ENCODE assay signal across 7 mouse cellular contexts in the genomic region with DNA sequence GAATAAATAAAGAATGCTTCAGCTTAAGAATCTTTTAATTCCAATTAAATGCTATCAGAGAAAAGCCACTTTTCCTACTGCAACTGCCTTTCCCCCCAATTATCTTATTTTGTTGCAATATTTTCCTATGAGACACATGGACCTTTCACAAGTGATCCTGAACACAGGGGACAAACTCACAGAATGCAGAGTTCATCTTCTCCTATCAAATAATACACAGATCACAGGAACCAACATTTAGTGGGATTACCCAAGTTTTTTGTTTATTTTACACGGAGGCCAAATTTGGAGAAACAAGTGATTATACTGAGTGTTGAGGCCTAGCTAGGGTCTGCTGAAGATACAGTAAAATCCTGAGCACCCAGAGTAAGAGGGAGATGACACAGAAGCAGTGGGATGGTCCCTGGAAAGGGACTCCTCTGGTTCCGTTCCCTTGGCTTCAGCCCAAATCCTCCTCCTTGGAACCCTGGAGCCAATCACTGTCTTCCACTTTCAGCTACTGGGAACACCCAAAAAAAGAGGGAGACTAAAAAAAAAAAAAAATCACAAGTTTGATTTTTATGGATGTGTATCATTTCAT. TPM values are rescaled to one million over a fixed set of nuclear protein-coding genes. Genes with fewer than 3 reads are reported as not detected.
DNase-seq lines count a peak whose midpoint lies in the region; ATAC-seq and TF ChIP-seq lines count a peak whose summit lies in the region.

No protein-coding gene starts in this region.

- no peak overlapping the region for H3K9ac ChIP-seq in stomach, embryonic 14.5 days (replicated peaks; ENCODE audit: low read depth, low read length)
- no peak overlapping the region for H3K9ac ChIP-seq in stomach, postnatal 0 days (ENCODE audit: low read length)
- H3K9ac ChIP-seq in forebrain, embryonic 11.5 days (ENCODE audit: low read length) = peak overlapping the region; percentile 99
- H3K9ac ChIP-seq in liver, embryonic 12.5 days = no peak overlapping the region

- DNase-seq in stomach, postnatal 0 days (ENCODE audit: low spot score) = no peak
- DNase-seq in forebrain, embryonic 11.5 days (ENCODE audit: low spot score) = no peak
- peak; percentile 46 for DNase-seq in heart, postnatal 25 days (ENCODE audit: low spot score)
- DNase-seq in spleen, postnatal 10 days (ENCODE audit: low spot score in 2 of 2) = no peak
- DNase-seq in left cerebral cortex, adult 2 months (ENCODE audit: extremely low spot score in 1 of 2, low spot score in 2 of 2) = no peak

- H3K9me3 ChIP-seq in stomach, embryonic 14.5 days (ENCODE audit: control insufficient read depth, low read depth, low read length) = no peaks in the 10 kb centered on the region
- H3K9me3 ChIP-seq in stomach, postnatal 0 days (ENCODE audit: control insufficient read depth, low read length) = no peaks in the 10 kb centered on the region
- H3K9me3 ChIP-seq in forebrain, embryonic 11.5 days (ENCODE audit: control insufficient read depth, low read length) = no peaks in the 10 kb centered on the region
- H3K9me3 ChIP-seq in liver, embryonic 12.5 days (replicated peaks) = no peaks in the 10 kb centered on the region

- 19% methylated on average over 2 of the region's 2 CpGs for WGBS in stomach, embryonic 14.5 days
- 42% methylated on average over 2 of the region's 2 CpGs for WGBS in stomach, postnatal 0 days
- WGBS in forebrain, embryonic 11.5 days = 8% methylated on average over 2 of the region's 2 CpGs
- WGBS in liver, embryonic 12.5 days (ENCODE audit: insufficient replicate concordance) = 62% methylated on average over 2 of the region's 2 CpGs

- H3K36me3 ChIP-seq in stomach, embryonic 14.5 days (ENCODE audit: control insufficient read depth, insufficient read depth, low read length) = no peaks in the 10 kb centered on the region
- H3K36me3 ChIP-seq in stomach, postnatal 0 days (ENCODE audit: control insufficient read depth, insufficient read depth, low read length) = no peaks in the 10 kb centered on the region
- H3K36me3 ChIP-seq in forebrain, embryonic 11.5 days (ENCODE audit: control insufficient read depth, insufficient read depth, low read length) = no peaks in the 10 kb centered on the region
- H3K36me3 ChIP-seq in liver, embryonic 12.5 days = no peaks in the 10 kb centered on the region

- no peak overlapping the region for H3K4me2 ChIP-seq in stomach, embryonic 14.5 days (replicated peaks; ENCODE audit: low read depth, low read length)
- H3K4me2 ChIP-seq in stomach, postnatal 0 days (replicated peaks; ENCODE audit: low read depth) = no peak overlapping the region
- H3K4me2 ChIP-seq in forebrain, embryonic 11.5 days (ENCODE audit: low read depth, low read length, severe bottlenecking) = peak overlapping the region; percentile 82; the same call in 1 of the 2 replicates
- no peak overlapping the region for H3K4me2 ChIP-seq in liver, embryonic 12.5 days

- TF ChIP-seq CTCF in stomach, postnatal 0 days (IDR thresholded peaks at IDR 0.05; ENCODE audit: low read depth) = no peak
- no peak for TF ChIP-seq CTCF in left cerebral cortex, adult 2 months (IDR thresholded peaks at IDR 0.05)

- intact Hi-C loops in heart, postnatal 25 days (cut with DNase I) = loop anchor here (10.0 kb wide), 1 partner anchor 531 kb away; no protein-coding TSS in a partner anchor
- intact Hi-C loops in left cerebral cortex, adult 2 months (cut with DNase I) = loop anchor here (10.0 kb wide), 1 partner anchor 941 kb away; a partner anchor contains a TSS

- peak overlapping the region; percentile 1; the same call in 1 of the 2 replicates for H3K27ac ChIP-seq in stomach, embryonic 14.5 days (ENCODE audit: low read length)
- H3K27ac ChIP-seq in stomach, postnatal 0 days (replicated peaks) = no peak overlapping the region
- H3K27ac ChIP-seq in forebrain, embryonic 11.5 days (ENCODE audit: low read depth, low read length) = peak overlapping the region; percentile 100
- 0 out of 2 replicates have a peak overlapping the region, but pooled peaks have one; percentile 25 for H3K27ac ChIP-seq in liver, embryonic 12.5 days
- H3K27ac ChIP-seq in left cerebral cortex, adult 2 months = no peak overlapping the region

- H3K4me3 ChIP-seq in stomach, embryonic 14.5 days (ENCODE audit: low read depth, low read length) = no peak overlapping the region
- H3K4me3 ChIP-seq in stomach, postnatal 0 days (ENCODE audit: low read depth, low read length) = no peak overlapping the region
- H3K4me3 ChIP-seq in forebrain, embryonic 11.5 days (ENCODE audit: low read depth, low read length) = no peak overlapping the region; the same call in 1 of the 2 replicates
- H3K4me3 ChIP-seq in liver, embryonic 12.5 days = no peak overlapping the region
- no peak overlapping the region for H3K4me3 ChIP-seq in left cerebral cortex, adult 2 months

- peaks cover 26% of the 10 kb centered on the region; the same call in 1 of the 2 replicates for H3K4me1 ChIP-seq in stomach, embryonic 14.5 days (ENCODE audit: control insufficient read depth, insufficient read depth, low read length)
- H3K4me1 ChIP-seq in stomach, postnatal 0 days (replicated peaks; ENCODE audit: control insufficient read depth, insufficient read depth) = 0 out of 2 replicates have a peak, but pooled peaks cover 3% of the 10 kb centered on the region
- peaks cover 21% of the 10 kb centered on the region for H3K4me1 ChIP-seq in forebrain, embryonic 11.5 days (replicated peaks; ENCODE audit: control insufficient read depth, insufficient read depth, low read length)
- H3K4me1 ChIP-seq in liver, embryonic 12.5 days = peaks cover 47% of the 10 kb centered on the region

- no peaks in the 10 kb centered on the region for H3K27me3 ChIP-seq in stomach, embryonic 14.5 days (ENCODE audit: control insufficient read depth, insufficient read depth, low read length)
- H3K27me3 ChIP-seq in stomach, postnatal 0 days (ENCODE audit: control insufficient read depth, insufficient read depth, low read length) = no peaks in the 10 kb centered on the region
- H3K27me3 ChIP-seq in forebrain, embryonic 11.5 days (ENCODE audit: control insufficient read depth, insufficient read depth, low read length) = no peaks in the 10 kb centered on the region
- H3K27me3 ChIP-seq in liver, embryonic 12.5 days (replicated peaks) = peaks cover 34% of the 10 kb centered on the region

- no peak for ATAC-seq in stomach, embryonic 14.5 days (ENCODE audit: insufficient number of reproducible peaks, insufficient read depth, low FRiP score, low read depth)
- ATAC-seq in stomach, postnatal 0 days (ENCODE audit: low FRiP score, low TSS enrichment) = no peak
- ATAC-seq in forebrain, embryonic 11.5 days (replicated peaks; ENCODE audit: low FRiP score) = no peak
- no peak for ATAC-seq in liver, embryonic 12.5 days

- TF ChIP-seq EP300 in stomach, postnatal 0 days (optimal IDR thresholded peaks at IDR 0.05) = no peak

RNA-seq across cellular contexts. Expression of a gene that starts 1.0 kb away (rescaled TPM):
- 45.0 and 56.9 TPM in 2 replicates for polyA plus RNA-seq in stomach, embryonic 14.5 days (2014; fragmentation: Nextera tagmentation; extraction: Ambion mirVana)
- 25.9 and 27.4 TPM in 2 replicates for polyA plus RNA-seq in stomach, postnatal 0 days (2015; fragmentation: Nextera tagmentation; extraction: Ambion mirVana)
- polyA plus RNA-seq in forebrain, embryonic 11.5 days (2014; fragmentation: Nextera tagmentation; extraction: Ambion mirVana) = 52.9 and 54.2 TPM in 2 replicates
- total RNA-seq in heart, postnatal 25 days (2021) = 10 to 100 TPM; 32.6 to 35.1 TPM
- 39.2 and 40.1 TPM in 2 replicates for polyA plus RNA-seq in liver, embryonic 12.5 days (2016; fragmentation: Nextera tagmentation; extraction: Ambion mirVana)
- total RNA-seq in left cerebral cortex, adult 2 months (2021) = 10 to 100 TPM; 51.6 to 52.1 TPM

RNA-seq across cellular contexts. Expression of a gene that starts 5.2 kb away (rescaled TPM):
- 4.4 and 5.0 TPM in 2 replicates for polyA plus RNA-seq in stomach, embryonic 14.5 days (2014; fragmentation: Nextera tagmentation; extraction: Ambion mirVana)
- polyA plus RNA-seq in stomach, postnatal 0 days (2015; fragmentation: Nextera tagmentation; extraction: Ambion mirVana) = 1.5 and 1.9 TPM in 2 replicates
- polyA plus RNA-seq in forebrain, embryonic 11.5 days (2014; fragmentation: Nextera tagmentation; extraction: Ambion mirVana) = 20.2 and 23.3 TPM in 2 replicates
- total RNA-seq in heart, postnatal 25 days (2021) = 1 to 10 TPM; 3.3 to 4.0 TPM
- polyA plus RNA-seq in liver, embryonic 12.5 days (2016; fragmentation: Nextera tagmentation; extraction: Ambion mirVana) = 1.0 and 1.2 TPM in 2 replicates
- total RNA-seq in left cerebral cortex, adult 2 months (2021) = 1 to 10 TPM; 7.4 to 8.0 TPM

RNA-seq across cellular contexts. Expression of a gene that starts 16.5 kb away (rescaled TPM):
- polyA plus RNA-seq in stomach, embryonic 14.5 days (2014; fragmentation: Nextera tagmentation; extraction: Ambion mirVana) = 9.9 and 11.0 TPM in 2 replicates
- 7.5 and 9.4 TPM in 2 replicates for polyA plus RNA-seq in stomach, postnatal 0 days (2015; fragmentation: Nextera tagmentation; extraction: Ambion mirVana)
- polyA plus RNA-seq in forebrain, embryonic 11.5 days (2014; fragmentation: Nextera tagmentation; extraction: Ambion mirVana) = 12.2 and 15.4 TPM in 2 replicates
- total RNA-seq in heart, postnatal 25 days (2021) = 1 to 10 TPM; 3.5 to 3.8 TPM
- polyA plus RNA-seq in liver, embryonic 12.5 days (2016; fragmentation: Nextera tagmentation; extraction: Ambion mirVana) = 2.7 and 2.8 TPM in 2 replicates
- 1 to 10 TPM; 2.7 to 5.0 TPM for total RNA-seq in left cerebral cortex, adult 2 months (2021)

RNA-seq across cellular contexts. Expression of a gene that starts 57.3 kb away (rescaled TPM):
- not detected in 2 replicates for polyA plus RNA-seq in stomach, embryonic 14.5 days (2014; fragmentation: Nextera tagmentation; extraction: Ambion mirVana)
- polyA plus RNA-seq in stomach, postnatal 0 days (2015; fragmentation: Nextera tagmentation; extraction: Ambion mirVana) = not detected in 2 replicates
- not detected in 2 replicates for polyA plus RNA-seq in forebrain, embryonic 11.5 days (2014; fragmentation: Nextera tagmentation; extraction: Ambion mirVana)
- not detected for total RNA-seq in heart, postnatal 25 days (2021)
- not detected in 2 replicates for polyA plus RNA-seq in liver, embryonic 12.5 days (2016; fragmentation: Nextera tagmentation; extraction: Ambion mirVana)
- not detected for total RNA-seq in left cerebral cortex, adult 2 months (2021)

Comparison
In these comparisons a context has a peak if more than half of its experiments do, and no peak if none do; other contexts are left out.
1. H3K27ac ChIP-seq: peak in stomach, embryonic 14.5 days (single experiment), forebrain, embryonic 11.5 days (single experiment) and liver, embryonic 12.5 days (single experiment); none in stomach, postnatal 0 days (single experiment) and left cerebral cortex, adult 2 months (single experiment).